Mouse (Mus musculus) erythroblast, embryonic 14.5 days (primary cell): Measurements from ENCODE around the gene Picalm.

Source experiments
- GATA1 ChIP-seq: IDR thresholded peaks from 2 replicates; pipeline ENCODE4 v1.6.1; 2012; ENCODE audit warnings: low read length, inconsistent platforms, mixed read lengths
- TAL1 ChIP-seq: IDR thresholded peaks from 3 replicates; pipeline ENCODE4 v1.6.1; 2012; ENCODE audit warnings: low read length, inconsistent platforms, mixed read lengths

DNA sequence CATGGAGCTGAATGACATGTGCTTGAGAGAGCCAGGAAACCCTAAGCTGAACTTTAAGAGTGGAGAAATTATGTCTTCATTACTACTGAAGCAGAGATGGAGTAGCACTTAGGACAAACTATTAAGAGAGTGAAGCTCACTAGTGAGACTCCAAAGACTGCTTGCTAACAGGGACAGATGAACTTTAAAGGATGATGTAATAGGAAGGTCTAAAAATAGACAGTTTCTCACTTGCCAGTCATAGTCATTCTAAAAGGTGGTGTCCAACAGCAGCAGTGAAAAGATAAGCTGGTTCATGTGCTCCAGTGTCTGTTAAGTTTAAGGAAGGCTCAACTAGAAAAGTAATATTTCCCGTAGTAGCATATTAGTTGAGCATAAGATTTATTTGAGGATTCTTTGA is 16.3 kb downstream of the Picalm start:
- TF ChIP-seq GATA1 (peak; percentile 77), TAL1 (peak; percentile 60)
